Comparison of ENCODE assay signal across 32 mouse cellular contexts in genomic region chr12:36150737-36151136, GRCm38 (mm10). TPM values are rescaled to one million over a fixed set of nuclear protein-coding genes. Genes with fewer than 3 reads are reported as not detected.
DNase-seq lines count a peak whose midpoint lies in the region; ATAC-seq and TF ChIP-seq lines count a peak whose summit lies in the region.
"Had no signal": no experiment of that assay in that cellular context is flagged by ENCODE, and none has a peak within 500 bp of the region (broad histone marks: within the 10 kb centered on the region; RNA-seq: fewer than 3 reads in every experiment).

No protein-coding gene starts in this region.

- no peak overlapping the region for H3K4me2 ChIP-seq in forebrain, embryonic 16.5 days (ENCODE audit: low read length)
- H3K4me2 ChIP-seq in forebrain, embryonic 13.5 days, result no peak overlapping the region
- peak overlapping the region; percentile 55 for H3K4me2 ChIP-seq in heart, embryonic 14.5 days (ENCODE audit: low read length)
- peak overlapping the region; percentile 49 for H3K4me2 ChIP-seq in heart, embryonic 16.5 days (ENCODE audit: low read depth, low read length)
- H3K4me2 ChIP-seq: embryonic facial prominence, embryonic 13.5 days; hindbrain, embryonic 15.5 days; kidney, embryonic 15.5 days; limb, embryonic 15.5 days; liver, embryonic 13.5 days; midbrain, embryonic 12.5 days; neural tube, embryonic 13.5 days had no signal

- H3K27me3 ChIP-seq in forebrain, embryonic 16.5 days (replicated peaks; ENCODE audit: control insufficient read depth, insufficient read depth, low read length), result no peaks in the 10 kb centered on the region
- H3K27me3 ChIP-seq in forebrain, embryonic 13.5 days, result no peaks in the 10 kb centered on the region
- H3K27me3 ChIP-seq in heart, adult 2 months (ENCODE audit: control insufficient read depth, insufficient read depth, low read length), result no peaks in the 10 kb centered on the region
- no peaks in the 10 kb centered on the region for H3K27me3 ChIP-seq in heart, embryonic 14.5 days (ENCODE audit: control insufficient read depth, insufficient read depth, low read length)
- no peaks in the 10 kb centered on the region for H3K27me3 ChIP-seq in heart, embryonic 16.5 days (ENCODE audit: control insufficient read depth, insufficient read depth, low read length)
- H3K27me3 ChIP-seq in limb, embryonic 10.5 days (ENCODE audit: low read depth, poor library complexity, severe bottlenecking), result no peaks in the 10 kb centered on the region
- H3K27me3 ChIP-seq: embryonic facial prominence, embryonic 13.5 days; hindbrain, embryonic 15.5 days; kidney, embryonic 15.5 days; limb, embryonic 15.5 days; liver, embryonic 13.5 days; megakaryocyte, embryonic 14.5 days; midbrain, embryonic 12.5 days; neural tube, embryonic 13.5 days; Patski had no signal

- 66% methylated on average over 2 of the region's 2 CpGs for WGBS in forebrain, embryonic 16.5 days
- WGBS in forebrain, embryonic 13.5 days, result 85% methylated on average over 2 of the region's 2 CpGs
- 55% methylated on average over 2 of the region's 2 CpGs for WGBS in heart, adult 2 months
- 29% methylated on average over 2 of the region's 2 CpGs for WGBS in heart, embryonic 14.5 days
- 45% methylated on average over 2 of the region's 2 CpGs for WGBS in heart, embryonic 16.5 days
- 96% methylated on average over 2 of the region's 2 CpGs for WGBS in limb, embryonic 10.5 days

- TF ChIP-seq POLR2A in heart, adult 2 months (IDR thresholded peaks at IDR 0.05; ENCODE audit: insufficient read depth, low read depth, low read length), result no peak

- TF ChIP-seq CTCF in heart, adult 2 months (IDR thresholded peaks at IDR 0.05), result no peak

- no peak for TF ChIP-seq EP300 in heart, adult 2 months (IDR thresholded peaks at IDR 0.05; ENCODE audit: insufficient read depth, low read depth, low read length)

- no peaks in the 10 kb centered on the region for H3K36me3 ChIP-seq in forebrain, embryonic 16.5 days (ENCODE audit: control insufficient read depth, insufficient read depth)
- no peaks in the 10 kb centered on the region for H3K36me3 ChIP-seq in forebrain, embryonic 13.5 days (ENCODE audit: poor library complexity, severe bottlenecking)
- H3K36me3 ChIP-seq in heart, adult 2 months (ENCODE audit: control insufficient read depth, insufficient read depth, low read length), result peaks cover 9% of the 10 kb centered on the region
- H3K36me3 ChIP-seq in heart, embryonic 14.5 days (ENCODE audit: control insufficient read depth, insufficient read depth, low read length), result 0 out of 2 replicates have a peak, but pooled peaks cover 4% of the 10 kb centered on the region
- no peaks in the 10 kb centered on the region for H3K36me3 ChIP-seq in heart, embryonic 16.5 days (ENCODE audit: control insufficient read depth, insufficient read depth)
- H3K36me3 ChIP-seq in limb, embryonic 10.5 days, result peaks cover 23% of the 10 kb centered on the region
- H3K36me3 ChIP-seq: hindbrain, embryonic 15.5 days; limb, embryonic 15.5 days; neural tube, embryonic 13.5 days had no signal

- no peak overlapping the region for H3K27ac ChIP-seq in forebrain, embryonic 16.5 days (ENCODE audit: low read length)
- H3K27ac ChIP-seq in forebrain, embryonic 13.5 days, result no peak overlapping the region
- peak overlapping the region; percentile 77 for H3K27ac ChIP-seq in heart, adult 2 months
- H3K27ac ChIP-seq in heart, embryonic 14.5 days (replicated peaks in 1 of 2; ENCODE audit: control insufficient read depth in 1 of 2, insufficient read depth in 1 of 2, low read depth in 2 of 2, low read length in 2 of 2), result peak overlapping the region; percentile 79 to 86
- H3K27ac ChIP-seq in heart, embryonic 16.5 days (ENCODE audit: low read length), result peak overlapping the region; percentile 88
- H3K27ac ChIP-seq in limb, embryonic 10.5 days, result no peak overlapping the region
- H3K27ac ChIP-seq: embryonic facial prominence, embryonic 13.5 days; forebrain, embryonic 10.5 days; hindbrain, embryonic 15.5 days; kidney, embryonic 15.5 days; limb, embryonic 15.5 days; liver, embryonic 13.5 days; midbrain, embryonic 12.5 days; neural tube, embryonic 13.5 days; stomach, postnatal 0 days had no signal

- ATAC-seq in forebrain, embryonic 16.5 days, result peak; percentile 45
- ATAC-seq in forebrain, embryonic 13.5 days, result no peak
- ATAC-seq in heart, embryonic 14.5 days (ENCODE audit: insufficient number of reproducible peaks, insufficient read depth, low FRiP score, low read depth), result no peak
- peak; percentile 55; the same call in 1 of the 2 replicates for ATAC-seq in heart, embryonic 16.5 days (replicated peaks; ENCODE audit: extremely low read depth, insufficient read depth, low FRiP score)
- ATAC-seq: lung, postnatal 0 days; Patski had no signal

- H3K4me3 ChIP-seq in forebrain, embryonic 16.5 days (replicated peaks; ENCODE audit: low read length), result no peak overlapping the region
- no peak overlapping the region for H3K4me3 ChIP-seq in forebrain, embryonic 13.5 days
- H3K4me3 ChIP-seq in heart, adult 2 months, result no peak overlapping the region
- no peak overlapping the region for H3K4me3 ChIP-seq in heart, embryonic 14.5 days (ENCODE audit: control insufficient read depth in 1 of 2, insufficient read depth in 1 of 2, low read depth in 1 of 2, low read length in 2 of 2)
- H3K4me3 ChIP-seq in heart, embryonic 16.5 days (ENCODE audit: low read length), result 0 out of 2 replicates have a peak overlapping the region, but pooled peaks have one; percentile 8
- H3K4me3 ChIP-seq in limb, embryonic 10.5 days, result no peak overlapping the region
- H3K4me3 ChIP-seq: embryonic facial prominence, embryonic 13.5 days; forebrain, embryonic 10.5 days; hindbrain, embryonic 15.5 days; kidney, embryonic 15.5 days; limb, embryonic 15.5 days; liver, embryonic 13.5 days; megakaryocyte, embryonic 14.5 days; midbrain, embryonic 12.5 days; myocyte; neural tube, embryonic 13.5 days had no signal

- H3K9ac ChIP-seq in forebrain, embryonic 16.5 days (replicated peaks; ENCODE audit: low read depth, low read length), result no peak overlapping the region
- no peak overlapping the region for H3K9ac ChIP-seq in forebrain, embryonic 13.5 days
- no peak overlapping the region for H3K9ac ChIP-seq in heart, adult 2 months (ENCODE audit: low read depth, low read length)
- peak overlapping the region; percentile 46; the same call in 1 of the 2 replicates for H3K9ac ChIP-seq in heart, embryonic 14.5 days (ENCODE audit: low read length)
- H3K9ac ChIP-seq in heart, embryonic 16.5 days (ENCODE audit: low read length), result no peak overlapping the region; the same call in 1 of the 2 replicates
- H3K9ac ChIP-seq: embryonic facial prominence, embryonic 13.5 days; hindbrain, embryonic 15.5 days; kidney, embryonic 15.5 days; limb, embryonic 15.5 days; liver, embryonic 13.5 days; midbrain, embryonic 12.5 days; neural tube, embryonic 13.5 days had no signal

- peaks cover 4% of the 10 kb centered on the region; the same call in 1 of the 2 replicates for H3K79me2 ChIP-seq in heart, adult 2 months (replicated peaks; ENCODE audit: control insufficient read depth, insufficient read depth, low read length)

- no peak for DNase-seq in heart, adult 2 months
- no peak for DNase-seq in heart, postnatal 25 days (ENCODE audit: low spot score)
- no peak for DNase-seq in heart, postnatal 14 days
- DNase-seq in limb, embryonic 10.5 days (ENCODE audit: low spot score), result no peak
- DNase-seq: adrenal gland, postnatal 10 days; gastrocnemius, postnatal 25 days; kidney, adult 18-20 months; kidney, postnatal 25 days; layer of hippocampus, postnatal 36 days; left cerebral cortex, postnatal 4 days; liver, embryonic 13.5 days; lung, adult 18-20 months; lung, postnatal 4 days; right cerebral cortex, postnatal 4 days; thymus, adult 18-20 months; thymus, postnatal 25 days had no signal

- intact Hi-C loops in heart, adult 2 months (cut with DNase I), result no loop called here
- intact Hi-C loops in heart, postnatal 25 days (cut with DNase I), result no loop called here
- intact Hi-C loops in heart, postnatal 14 days (cut with DNase I), result no loop called here

- peaks cover 21% of the 10 kb centered on the region for H3K4me1 ChIP-seq in forebrain, embryonic 16.5 days (replicated peaks; ENCODE audit: control insufficient read depth, insufficient read depth, low read length)
- H3K4me1 ChIP-seq in forebrain, embryonic 13.5 days, result peaks cover 24% of the 10 kb centered on the region
- peaks cover 9% of the 10 kb centered on the region for H3K4me1 ChIP-seq in heart, adult 2 months (ENCODE audit: control insufficient read depth, insufficient read depth, low read length)
- peaks cover 13 to 58% of the 10 kb centered on the region in 2 experiments for H3K4me1 ChIP-seq in heart, embryonic 14.5 days (ENCODE audit: control insufficient read depth in 2 of 2, insufficient read depth in 2 of 2, low read length in 2 of 2)
- H3K4me1 ChIP-seq in heart, embryonic 16.5 days (ENCODE audit: control insufficient read depth, insufficient read depth, low read length), result peaks cover 49% of the 10 kb centered on the region
- H3K4me1 ChIP-seq in limb, embryonic 10.5 days, result peaks cover 12% of the 10 kb centered on the region

- H3K9me3 ChIP-seq in forebrain, embryonic 16.5 days (ENCODE audit: control insufficient read depth, low read length), result no peaks in the 10 kb centered on the region
- no peaks in the 10 kb centered on the region for H3K9me3 ChIP-seq in forebrain, embryonic 13.5 days (replicated peaks)
- H3K9me3 ChIP-seq in heart, embryonic 14.5 days (ENCODE audit: control insufficient read depth, low read length), result peaks cover 2% of the 10 kb centered on the region; the same call in 1 of the 2 replicates
- 0 out of 2 replicates have a peak, but pooled peaks cover under 1% of the 10 kb centered on the region for H3K9me3 ChIP-seq in heart, embryonic 16.5 days (replicated peaks; ENCODE audit: control insufficient read depth, low read length)
- no peaks in the 10 kb centered on the region for H3K9me3 ChIP-seq in limb, embryonic 10.5 days (replicated peaks)
- H3K9me3 ChIP-seq: embryonic facial prominence, embryonic 13.5 days; hindbrain, embryonic 15.5 days; kidney, embryonic 15.5 days; limb, embryonic 15.5 days; liver, embryonic 13.5 days; megakaryocyte, embryonic 14.5 days; midbrain, embryonic 12.5 days; neural tube, embryonic 13.5 days had no signal

RNA-seq across cellular contexts. Expression of gene Ankmy2, which starts 6.2 kb away (rescaled TPM):
- polyA plus RNA-seq in forebrain, embryonic 16.5 days (2015; fragmentation: Nextera tagmentation; extraction: Ambion mirVana), result 64.4 and 64.7 TPM in 2 replicates
- polyA plus RNA-seq in forebrain, embryonic 13.5 days (2015; fragmentation: Nextera tagmentation; extraction: Ambion mirVana), result 41.4 and 42.5 TPM in 2 replicates
- total RNA-seq in heart, adult 2 months (2021), result 10 to 100 TPM; 13.3 to 15.5 TPM
- polyA plus RNA-seq in heart, adult 2 months (2012; rRNA removed), result 7.0 and 12.4 TPM in 2 replicates
- total RNA-seq in heart, postnatal 25 days (2021), result 10 to 100 TPM; 15.5 to 17.1 TPM
- polyA plus RNA-seq in heart, embryonic 14.5 days (2014; fragmentation: Nextera tagmentation; extraction: Ambion mirVana), result 29.3 and 33.3 TPM in 2 replicates
- total RNA-seq in heart, postnatal 14 days (2021), result 10 to 100 TPM; 16.9 to 20.5 TPM
- polyA plus RNA-seq in heart, embryonic 16.5 days (2015; fragmentation: Nextera tagmentation; extraction: Ambion mirVana), result 26.0 and 26.7 TPM in 2 replicates
- 17.3 and 20.1 TPM in 2 replicates for polyA plus RNA-seq in limb, embryonic 10.5 days (2016; fragmentation: Nextera tagmentation; extraction: Ambion mirVana)

RNA-seq across cellular contexts. Expression of gene Bzw2, which starts 7.1 kb away (rescaled TPM):
- 542 and 586 TPM in 2 replicates for polyA plus RNA-seq in forebrain, embryonic 16.5 days (2015; fragmentation: Nextera tagmentation; extraction: Ambion mirVana)
- 399 and 418 TPM in 2 replicates for polyA plus RNA-seq in forebrain, embryonic 13.5 days (2015; fragmentation: Nextera tagmentation; extraction: Ambion mirVana)
- total RNA-seq in heart, adult 2 months (2021), result 100 to 1,000 TPM; 175 to 199 TPM
- 67.3 and 128 TPM in 2 replicates for polyA plus RNA-seq in heart, adult 2 months (2012; rRNA removed)
- 100 to 1,000 TPM; 181 to 182 TPM for total RNA-seq in heart, postnatal 25 days (2021)
- 225 and 227 TPM in 2 replicates for polyA plus RNA-seq in heart, embryonic 14.5 days (2014; fragmentation: Nextera tagmentation; extraction: Ambion mirVana)
- 100 to 1,000 TPM; 146 to 148 TPM for total RNA-seq in heart, postnatal 14 days (2021)
- 197 and 210 TPM in 2 replicates for polyA plus RNA-seq in heart, embryonic 16.5 days (2015; fragmentation: Nextera tagmentation; extraction: Ambion mirVana)
- 293 and 316 TPM in 2 replicates for polyA plus RNA-seq in limb, embryonic 10.5 days (2016; fragmentation: Nextera tagmentation; extraction: Ambion mirVana)

Comparison
In these comparisons a context has a peak if more than half of its experiments do, and no peak if none do; other contexts are left out.
1. ATAC-seq: peak in forebrain, embryonic 16.5 days (single experiment) and heart, embryonic 16.5 days (single experiment); none in forebrain, embryonic 13.5 days (single experiment) and heart, embryonic 14.5 days (single experiment).
2. H3K27ac ChIP-seq: peak in heart, adult 2 months (single experiment), heart, embryonic 14.5 days (2 of 2) and heart, embryonic 16.5 days (single experiment); none in forebrain, embryonic 16.5 days (single experiment), forebrain, embryonic 13.5 days (single experiment) and limb, embryonic 10.5 days (single experiment).
3. H3K4me2 ChIP-seq: peak in heart, embryonic 14.5 days (single experiment) and heart, embryonic 16.5 days (single experiment); none in forebrain, embryonic 16.5 days (single experiment) and forebrain, embryonic 13.5 days (single experiment).